Mouse (Mus musculus): Measurements from ENCODE around the gene Pigk.
"Not testable (repeated sequence)": the region's sequence is repeated elsewhere in the genome, so short reads cannot be mapped to it uniquely, and the experiment has no call there.

Pigk gene

DNA sequence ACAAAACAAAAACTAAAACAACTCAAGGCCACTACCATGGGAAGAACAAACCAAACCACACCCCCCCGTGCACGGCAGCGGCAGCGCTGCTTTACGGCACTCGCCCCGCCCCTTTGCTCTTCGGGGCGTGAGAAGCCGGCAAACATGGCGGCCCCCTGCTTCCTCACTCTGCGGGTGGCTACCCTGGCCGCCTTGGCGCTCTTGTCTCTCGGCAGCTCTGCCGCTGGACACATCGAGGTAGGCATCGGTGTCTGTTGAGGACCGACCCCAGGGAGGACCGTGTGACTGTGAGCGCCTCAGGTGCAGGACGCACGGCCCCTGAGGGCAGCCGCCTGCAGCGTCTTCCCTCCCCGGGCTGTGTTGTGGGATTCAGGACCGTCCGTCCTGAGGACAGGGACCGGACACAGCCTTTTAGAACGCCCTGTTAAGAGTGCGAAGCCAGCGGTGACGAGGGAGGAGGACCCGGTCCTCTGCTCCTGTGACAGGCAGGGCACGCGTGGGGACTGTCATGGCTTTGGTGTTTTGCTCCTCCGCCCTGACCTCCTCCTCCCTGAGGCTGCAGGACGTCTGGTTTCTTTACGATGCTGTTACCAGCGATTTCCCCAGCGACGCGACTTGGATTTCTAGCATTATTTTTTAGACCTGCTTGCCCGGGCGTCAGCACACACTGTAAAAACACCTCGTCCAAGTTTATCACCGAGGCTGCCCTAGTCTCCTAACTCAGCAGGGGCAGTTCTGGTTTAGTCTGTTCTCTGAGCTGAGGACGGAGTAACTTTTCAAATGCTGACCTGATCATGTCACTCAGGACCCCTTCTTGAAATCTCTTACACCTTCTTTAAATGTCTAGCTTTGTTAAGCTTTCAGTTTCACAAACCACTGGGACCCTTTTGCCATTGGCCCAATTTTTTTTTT lies at the start of gene Pigk:
TSS of gene Pigk (plus strand) at position 110 of the 912 bp plus-strand sequence.
- peak; percentile 84 to 89 for DNase-seq (ENCODE audit: low spot score in 2 of 2)

DNA sequence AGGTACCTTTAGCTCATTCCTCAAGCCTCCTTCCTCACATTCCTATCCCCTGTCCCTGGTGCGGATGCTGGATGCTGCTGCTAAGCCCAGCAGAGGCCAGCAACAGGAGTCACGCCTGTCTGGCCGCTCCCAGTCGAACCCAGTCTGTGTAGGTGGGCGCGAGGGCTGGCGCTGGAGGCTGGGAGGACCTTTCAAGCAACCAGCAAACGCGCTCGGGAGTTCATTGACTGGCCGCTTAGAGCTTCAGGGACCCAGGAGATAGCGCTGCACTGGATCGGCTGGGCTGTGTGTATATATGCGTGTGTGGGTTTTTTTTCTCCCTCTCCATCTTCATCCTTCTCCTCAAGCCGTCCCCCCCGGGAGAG lies 46.9 kb upstream of the Pigk start:
- peak in 1 of 2 experiments; percentile 8 for DNase-seq (ENCODE audit: low spot score in 2 of 2)

DNA sequence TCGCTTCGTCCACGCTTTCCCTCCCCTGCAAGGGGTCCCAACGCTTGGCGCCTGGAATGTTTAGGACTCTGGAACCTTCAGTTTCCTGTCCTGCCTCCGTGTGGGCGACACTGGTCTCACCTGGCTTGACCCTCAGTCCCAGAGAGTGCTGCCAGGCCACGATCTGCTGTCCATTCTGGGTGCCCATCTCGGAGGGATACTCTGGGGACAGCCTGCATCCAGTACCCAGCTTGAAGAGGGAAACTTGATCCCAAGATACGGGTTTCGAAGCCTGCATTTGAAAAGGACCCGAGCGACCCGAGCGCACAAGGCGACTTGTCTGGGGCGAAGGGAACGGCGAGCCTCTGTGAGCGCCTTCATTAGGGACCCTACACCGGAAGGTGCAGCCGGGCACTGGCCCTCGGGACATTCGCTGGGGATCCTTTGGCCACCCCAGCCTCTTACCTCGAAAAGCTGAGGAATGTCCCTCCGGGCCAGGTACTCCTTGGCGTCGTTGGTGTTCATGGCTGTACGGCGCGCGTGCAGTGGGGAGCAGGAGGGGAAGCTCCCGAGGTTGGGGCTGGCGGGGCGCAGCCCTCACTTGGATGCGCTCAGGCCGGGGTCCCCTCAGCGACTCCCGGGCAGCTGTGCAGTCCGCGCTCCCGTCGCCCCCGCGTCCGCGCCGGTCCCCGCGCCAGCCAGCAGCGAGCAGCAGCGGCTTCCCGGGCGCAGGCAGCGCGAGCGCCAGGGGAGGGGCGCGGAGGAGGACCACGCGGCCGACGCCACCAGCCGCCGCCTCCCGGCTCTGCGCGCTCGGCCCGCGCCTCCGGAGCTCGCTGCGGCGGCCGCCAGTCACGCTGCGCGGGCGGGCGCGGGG lies 46.3 kb upstream of the Pigk start:
- peak; percentile 22 to 24 for DNase-seq (ENCODE audit: low spot score in 2 of 2)

DNA sequence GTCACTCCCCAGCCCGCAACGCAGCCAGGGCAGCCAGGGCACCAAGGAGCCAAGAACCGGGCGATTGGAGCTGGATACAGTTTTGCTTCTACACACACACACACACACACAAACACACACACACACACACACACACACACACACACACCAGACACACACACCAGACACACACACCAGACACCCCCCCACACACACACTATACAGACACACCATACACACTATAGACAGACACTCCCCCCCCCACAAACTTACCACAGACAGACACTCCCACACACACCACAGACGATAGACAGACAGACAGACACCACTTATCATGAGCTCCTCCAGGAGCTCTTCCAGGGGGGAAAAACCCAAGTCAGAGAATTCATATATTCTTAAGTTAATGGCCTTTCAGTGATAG lies 45.7 kb upstream of the Pigk start, which contains the start of gene Ak5:
TSS of gene Ak5 (minus strand) at position 122 of the 400 bp plus-strand sequence.
- no peak for DNase-seq (ENCODE audit: low spot score in 2 of 2)

DNA sequence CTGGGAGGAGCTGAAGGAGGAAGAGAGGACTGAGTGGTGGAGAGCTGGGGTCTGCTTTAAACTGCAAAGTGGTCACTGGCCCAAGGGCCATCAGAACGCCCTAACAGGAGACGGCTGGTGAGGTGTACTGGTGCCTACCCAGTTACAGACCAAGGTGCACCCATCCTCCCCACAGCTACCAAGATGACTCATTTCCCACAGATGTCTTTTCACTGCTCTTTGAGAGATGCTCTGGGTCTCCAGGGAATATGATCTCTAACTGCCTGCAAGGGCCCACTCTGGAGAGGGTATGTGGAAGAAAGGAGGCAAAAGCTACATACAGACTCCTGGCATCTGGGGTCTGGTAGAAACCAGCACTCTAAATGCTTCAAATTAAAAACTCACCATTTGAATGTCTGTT lies 45.1 kb upstream of the Pigk start:
- DNase-seq (ENCODE audit: low spot score in 2 of 2), result no peak

DNA sequence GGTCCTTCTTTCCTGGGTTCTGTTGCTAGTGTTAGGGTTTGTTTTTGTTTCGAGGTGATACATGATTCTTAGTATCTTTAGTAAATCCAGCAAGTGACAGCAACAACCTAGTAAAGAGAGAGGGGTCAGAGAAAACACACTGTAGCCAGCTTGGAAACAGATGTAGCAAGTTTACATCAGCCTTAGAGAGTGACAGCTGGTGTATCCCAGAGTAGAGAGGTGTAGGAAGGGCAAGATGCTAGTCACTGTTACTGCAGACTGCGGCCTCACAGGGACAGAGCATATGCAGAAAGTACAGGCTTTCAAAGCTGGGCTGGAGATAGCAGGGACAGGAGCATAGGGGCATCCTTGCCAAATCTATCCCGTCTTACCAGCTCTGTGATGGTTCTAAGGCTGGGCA lies 44.1 kb upstream of the Pigk start:
- no peak for DNase-seq (ENCODE audit: low spot score in 2 of 2)

DNA sequence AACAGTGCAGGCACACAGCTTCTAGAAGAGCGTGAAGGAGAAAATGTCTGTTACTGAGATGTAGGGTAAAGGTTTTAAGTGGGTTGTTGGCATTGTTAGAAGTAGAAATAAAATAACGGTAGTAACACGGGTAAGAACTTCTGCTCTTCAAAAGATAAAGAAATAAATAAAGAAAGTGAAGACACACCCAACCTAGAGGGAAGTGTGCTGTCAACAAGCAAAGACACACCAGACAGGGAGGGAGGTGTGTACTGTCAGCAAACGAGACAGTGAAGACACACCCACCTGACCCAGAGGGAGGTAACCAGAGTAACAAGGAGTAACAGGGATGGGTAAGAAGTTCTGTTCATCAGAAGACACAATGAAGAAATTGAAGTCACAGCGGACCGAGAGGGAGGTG lies 39.2 kb upstream of the Pigk start:
- no peak for DNase-seq (ENCODE audit: low spot score in 2 of 2)

DNA sequence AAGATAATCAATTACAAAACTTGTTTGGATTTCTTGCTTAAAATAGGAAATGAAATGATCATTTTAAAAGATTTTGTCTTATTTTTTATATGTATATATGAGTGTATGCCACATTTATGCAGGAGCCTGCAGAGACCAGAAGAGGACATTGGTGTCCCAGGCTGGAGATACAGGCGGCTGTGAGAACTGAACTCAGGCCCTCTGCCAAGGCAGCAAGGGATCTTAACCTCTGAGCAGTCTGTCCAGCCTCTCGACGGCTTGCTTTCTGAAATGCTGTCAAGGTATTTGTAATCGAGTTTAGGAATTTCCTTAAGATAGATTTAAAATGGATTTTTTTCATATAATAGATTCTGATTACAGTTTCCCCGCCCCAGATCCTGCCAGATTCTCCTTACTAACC lies 25.4 kb upstream of the Pigk start:
- no peak for DNase-seq (ENCODE audit: low spot score in 2 of 2)

DNA sequence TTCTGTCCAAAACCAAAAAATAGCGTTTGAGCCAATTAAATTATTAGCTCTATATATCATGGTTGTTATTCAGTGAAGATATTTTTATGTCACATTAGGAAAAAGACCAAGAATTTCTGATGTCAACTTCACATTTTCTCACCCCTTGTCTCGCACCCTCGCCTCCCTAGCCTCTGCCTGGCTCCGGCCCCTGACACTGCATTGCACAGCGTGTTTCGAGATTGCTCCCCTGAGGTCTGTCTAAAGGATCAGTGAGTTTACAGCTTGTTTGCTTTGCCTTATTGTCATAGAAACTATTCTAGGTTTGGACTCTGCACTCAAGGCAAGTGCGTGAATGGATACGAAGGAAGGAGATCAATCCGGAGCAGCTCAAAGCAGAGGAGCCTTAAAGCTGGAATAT lies 24.8 kb upstream of the Pigk start:
- no peak for DNase-seq (ENCODE audit: low spot score in 2 of 2)

DNA sequence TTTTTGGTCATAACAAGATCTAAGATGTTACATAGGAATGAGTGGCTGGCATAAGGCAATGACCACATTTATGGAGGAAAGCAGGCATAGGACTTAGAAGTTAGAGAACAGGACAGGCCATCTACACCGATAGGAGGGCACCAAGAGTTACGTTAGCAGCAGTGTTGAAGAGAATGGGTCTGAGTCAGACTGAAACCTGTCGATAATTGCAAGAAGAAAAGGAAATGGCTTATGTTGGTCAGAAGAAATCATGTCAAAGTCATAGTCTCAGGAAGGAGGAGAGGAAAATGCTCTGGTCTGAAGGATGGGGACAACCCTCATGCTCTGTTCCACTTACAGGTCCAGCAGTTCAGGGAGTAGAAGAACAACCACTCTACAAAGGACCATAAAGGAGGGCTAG lies 18.9 kb upstream of the Pigk start:
- no peak for DNase-seq (ENCODE audit: low spot score in 2 of 2)

DNA sequence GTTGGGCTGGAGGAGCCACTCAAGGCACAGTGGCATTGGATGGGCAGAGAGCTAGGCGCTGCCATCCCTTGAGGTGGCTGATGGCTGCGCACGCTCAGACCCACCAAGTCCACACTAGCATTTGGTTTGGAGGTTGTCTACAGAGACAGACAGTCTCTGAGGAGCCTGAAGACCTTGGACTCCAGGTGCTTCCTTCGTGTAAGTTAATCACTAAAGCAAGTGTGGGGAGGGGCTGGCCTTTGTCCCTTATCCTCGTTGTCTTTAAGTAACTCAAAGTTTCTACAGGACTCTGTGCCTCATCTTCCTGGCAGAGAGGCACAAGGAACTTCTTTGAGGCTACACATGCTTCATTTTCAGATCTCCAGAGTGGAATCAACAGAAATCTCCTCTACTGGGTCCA lies 15.9 kb upstream of the Pigk start:
- no peak for DNase-seq (ENCODE audit: low spot score in 2 of 2)

DNA sequence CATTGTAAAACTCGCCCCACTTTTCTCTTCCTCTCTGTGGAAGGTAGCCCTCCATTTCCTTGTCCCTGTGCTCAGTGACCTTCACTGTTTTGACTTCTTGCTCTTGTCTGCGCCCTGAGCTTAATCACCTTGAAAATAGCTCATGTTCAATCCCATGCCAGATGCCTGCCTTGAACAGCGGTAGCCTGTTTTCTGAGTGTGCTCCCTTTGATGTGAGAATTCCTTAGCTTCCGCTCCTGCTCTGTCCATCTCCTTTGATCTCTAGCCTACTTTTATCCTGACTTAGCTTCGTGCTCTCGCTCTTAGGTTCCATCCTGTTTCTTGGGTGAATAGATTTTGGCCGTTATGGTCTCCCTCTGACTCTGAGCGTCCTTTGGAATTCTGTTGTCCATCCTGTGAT lies 14.6 kb upstream of the Pigk start:
- no peak for DNase-seq (ENCODE audit: low spot score in 2 of 2)

DNA sequence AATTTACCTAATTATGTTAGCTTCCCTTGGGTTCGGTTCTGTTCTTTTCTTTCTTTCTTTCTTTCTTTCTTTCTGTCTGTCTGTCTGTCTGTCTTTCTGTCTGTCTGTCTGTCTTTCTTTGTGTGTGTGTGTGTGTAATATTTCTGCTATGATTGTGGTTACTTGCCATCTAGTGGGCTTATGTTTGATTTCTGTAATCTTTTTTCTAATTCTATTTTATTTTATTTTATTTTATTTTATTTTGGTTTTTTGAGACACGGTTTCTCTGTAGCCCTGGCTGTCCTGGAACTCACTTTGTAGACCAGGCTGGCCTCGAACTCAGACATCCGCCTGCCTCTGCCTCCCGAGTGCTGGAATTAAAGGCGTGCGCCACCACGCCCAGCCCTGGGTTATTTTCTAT lies 12.4 kb upstream of the Pigk start:
- not testable (repeated sequence) for DNase-seq (ENCODE audit: low spot score in 2 of 2)

DNA sequence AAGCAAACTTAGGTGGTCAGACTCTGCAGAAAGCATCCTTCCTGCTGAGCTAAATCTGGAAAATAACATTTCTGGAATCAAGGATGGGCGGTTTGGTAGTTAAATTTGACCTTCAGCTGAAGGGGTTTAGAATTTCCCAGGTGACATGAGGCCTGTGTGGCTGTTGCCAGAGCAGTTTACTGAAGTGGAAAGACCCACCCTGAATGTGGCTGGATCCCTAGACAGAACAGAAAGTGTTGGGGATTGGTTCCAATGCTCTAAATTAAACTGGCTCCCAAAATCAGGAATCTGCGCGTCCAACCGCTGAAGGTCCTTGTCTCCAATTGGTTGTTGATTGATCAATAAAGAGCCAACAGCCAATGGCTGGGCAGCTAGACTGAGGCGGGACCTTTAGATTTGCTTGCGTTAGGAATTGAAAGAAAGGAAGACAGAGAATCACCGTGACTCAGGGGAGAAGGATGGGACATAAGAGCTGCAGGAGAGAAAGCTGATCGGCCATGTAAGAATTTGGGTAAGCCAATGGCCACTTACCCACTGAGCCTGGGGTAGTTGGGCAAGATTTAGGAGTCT lies 11.5 kb upstream of the Pigk start:
- no peak for DNase-seq (ENCODE audit: low spot score in 2 of 2)

DNA sequence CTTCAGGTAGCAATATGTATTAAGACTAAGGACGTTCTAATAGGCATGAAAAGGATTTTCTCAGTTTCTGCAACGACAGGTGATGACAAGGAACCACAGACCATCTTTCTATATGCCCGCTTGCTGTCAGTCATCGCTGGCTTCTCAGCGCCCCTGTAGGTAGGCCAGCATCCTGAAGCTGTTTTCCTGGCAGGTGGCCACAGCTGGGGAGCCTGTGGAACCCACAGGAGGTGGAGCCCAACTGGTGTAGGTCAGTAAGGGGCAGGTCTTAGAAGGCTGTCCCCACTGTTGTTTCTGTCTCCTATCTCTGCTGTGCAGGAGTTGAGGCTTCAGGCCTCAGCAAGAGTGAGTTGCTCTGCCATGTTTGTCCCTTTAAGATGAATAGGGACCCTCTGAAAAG lies 8.1 kb upstream of the Pigk start:
- no peak for DNase-seq (ENCODE audit: low spot score in 2 of 2)

DNA sequence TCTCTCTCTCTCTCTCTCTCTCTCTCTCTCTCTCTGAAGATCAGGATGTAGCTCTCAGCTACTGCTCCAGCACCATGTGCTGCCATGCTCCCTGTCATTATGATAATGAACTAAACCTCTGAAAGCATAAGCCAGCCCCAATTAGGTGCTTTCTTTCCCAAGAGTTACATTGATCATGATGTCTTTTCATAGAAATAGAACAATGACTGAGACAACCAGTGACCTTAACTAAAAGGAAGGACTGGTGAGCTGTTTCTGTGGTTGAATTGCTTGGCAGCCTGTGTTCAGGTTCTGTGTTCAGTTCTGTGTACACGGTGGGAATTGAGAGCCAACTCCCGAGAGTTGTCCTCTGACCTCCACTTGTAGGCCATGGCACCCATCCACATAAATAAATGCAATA lies 7.0 kb upstream of the Pigk start:
- no peak for DNase-seq (ENCODE audit: low spot score in 2 of 2)

DNA sequence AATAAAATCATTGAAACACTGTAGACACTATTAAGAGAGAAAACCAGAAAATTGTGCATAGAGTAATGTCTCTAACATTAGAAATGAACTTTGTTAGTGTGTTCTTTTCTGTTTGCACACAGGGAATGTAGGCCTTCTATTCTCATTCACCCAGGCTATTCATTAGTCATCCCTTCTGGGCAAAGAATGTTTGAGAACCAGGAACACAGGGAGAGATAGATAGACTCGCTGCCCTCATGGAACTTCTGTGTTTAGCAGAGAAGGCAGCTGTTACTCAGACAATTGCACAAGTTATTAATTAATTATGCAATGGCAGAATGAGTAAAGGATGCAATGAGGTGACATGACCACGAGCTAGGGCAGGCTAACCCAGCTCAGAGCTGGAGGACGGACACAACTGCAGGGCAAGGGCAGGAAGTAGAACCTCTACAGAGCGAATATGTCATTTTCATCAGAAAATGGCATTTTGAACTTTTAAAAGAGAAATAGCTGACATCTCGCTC lies 6.5 kb upstream of the Pigk start:
- DNase-seq (ENCODE audit: low spot score in 2 of 2), result no peak

DNA sequence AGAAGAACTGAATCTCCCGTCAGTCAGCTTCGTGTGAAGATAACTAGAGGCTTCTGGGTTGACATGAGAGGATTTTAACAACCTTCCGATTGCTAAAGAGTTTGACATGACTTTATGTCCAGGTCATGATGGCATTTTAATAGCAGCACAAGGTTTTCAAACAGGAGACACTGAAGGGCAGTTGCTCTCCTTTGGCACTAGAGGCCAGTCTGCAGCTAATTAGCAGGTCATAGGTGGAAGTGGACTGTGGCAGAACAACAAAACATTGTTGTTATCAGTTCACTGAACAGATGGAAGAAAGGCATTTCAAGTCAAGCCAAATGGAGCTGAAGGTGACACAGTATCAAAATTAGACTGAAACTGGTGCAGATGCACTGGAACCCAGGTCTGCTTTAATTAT lies 4.0 kb upstream of the Pigk start:
- DNase-seq (ENCODE audit: low spot score in 2 of 2), result no peak

DNA sequence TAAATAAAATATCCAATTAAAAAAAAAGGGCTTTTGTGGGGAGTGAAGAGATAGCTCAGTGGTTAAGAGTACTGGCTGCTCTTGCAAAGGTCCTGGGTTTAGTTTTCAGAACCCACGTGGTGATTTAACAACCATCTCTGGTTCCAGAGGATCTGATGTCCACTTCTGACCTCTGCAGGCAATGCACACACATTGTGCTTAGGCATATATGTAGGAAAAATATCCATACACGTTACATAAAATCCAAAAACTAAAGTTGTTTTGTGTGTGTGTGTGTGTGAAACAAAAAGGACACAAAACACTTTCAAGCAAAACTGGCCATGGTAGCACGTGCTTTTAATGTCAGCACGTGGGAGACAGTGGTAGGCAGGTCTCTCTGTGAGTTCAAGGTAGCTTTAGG lies 943 bp upstream of the Pigk start:
- no peak for DNase-seq (ENCODE audit: low spot score in 2 of 2)

DNA sequence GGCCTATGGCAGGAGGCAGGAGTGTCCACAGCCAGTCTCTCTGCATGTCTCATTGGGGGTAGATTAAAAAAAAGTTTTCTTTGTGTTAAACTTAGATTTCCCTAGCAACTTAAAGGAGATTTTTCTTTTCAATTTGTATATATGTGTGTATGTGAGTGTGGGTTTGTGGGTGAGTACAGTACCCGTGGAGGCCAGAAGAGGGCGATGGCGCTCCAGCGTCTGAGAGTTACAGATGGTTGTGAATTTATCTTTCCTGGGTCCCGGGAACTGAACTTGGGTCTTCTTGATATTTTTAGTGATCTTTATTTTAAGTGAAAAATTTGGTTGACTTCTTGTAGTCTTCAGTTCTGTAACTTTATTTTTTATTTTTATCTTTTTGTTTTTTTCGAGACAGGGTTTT lies 7.4 kb downstream of the Pigk start:
- DNase-seq (ENCODE audit: low spot score in 2 of 2), result no peak

DNA sequence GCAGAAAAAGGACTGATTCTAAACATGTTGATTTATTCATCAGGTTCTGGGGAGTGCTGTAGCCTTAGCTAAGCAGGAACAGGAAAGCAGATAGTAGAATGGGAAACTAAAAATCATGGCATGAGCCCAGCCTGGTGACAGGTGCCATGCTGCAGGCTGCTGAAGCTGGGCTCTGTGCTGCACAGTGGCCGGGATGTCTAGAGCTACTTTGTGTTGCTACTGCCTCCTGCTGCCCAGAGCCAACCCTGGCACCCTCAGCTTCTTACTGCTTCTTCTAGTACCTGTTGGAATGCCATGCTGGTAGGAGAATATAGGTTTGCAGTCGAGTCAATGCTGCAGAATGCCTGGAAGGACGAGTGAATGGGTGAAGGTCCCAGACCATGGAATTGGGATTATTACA lies 8.9 kb downstream of the Pigk start:
- DNase-seq (ENCODE audit: low spot score in 2 of 2), result no peak

DNA sequence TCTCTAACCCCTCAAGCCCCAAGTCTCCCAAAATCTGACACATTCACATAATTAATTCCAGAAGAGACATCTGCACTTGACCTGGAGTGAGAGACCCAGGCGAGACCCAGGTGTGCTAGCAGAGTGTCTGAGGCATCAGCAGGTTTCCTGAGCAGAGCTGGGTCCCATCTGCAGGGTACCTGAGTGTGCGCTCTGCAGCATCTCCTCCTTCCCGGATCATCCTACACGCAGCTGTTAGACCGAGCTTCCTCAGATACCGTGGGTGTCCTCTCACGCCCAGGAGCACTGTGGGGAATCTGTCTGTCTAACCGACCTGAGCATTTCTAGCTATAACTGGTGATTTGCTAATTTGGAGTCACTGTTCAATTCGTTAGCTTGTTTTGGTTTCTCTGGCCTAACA lies 10.5 kb downstream of the Pigk start:
- DNase-seq (ENCODE audit: low spot score in 2 of 2), result no peak
